In genomic region chr2:158222664-158223063, GRCm38 (mm10) we compare ENCODE assay signal across 14 mouse cellular contexts. TPM values are rescaled to one million over a fixed set of nuclear protein-coding genes. Genes with fewer than 3 reads are reported as not detected.
DNase-seq lines count a peak whose midpoint lies in the region; ATAC-seq and TF ChIP-seq lines count a peak whose summit lies in the region.
"Had no signal": no experiment of that assay in that cellular context is flagged by ENCODE, and none has a peak within 500 bp of the region (broad histone marks: within the 10 kb centered on the region; RNA-seq: fewer than 3 reads in every experiment).

No protein-coding gene starts in this region.

- no peaks in the 10 kb centered on the region for H3K4me1 ChIP-seq in hindbrain, embryonic 14.5 days (replicated peaks; ENCODE audit: control insufficient read depth, insufficient read depth, low read length)
- H3K4me1 ChIP-seq in hindbrain, embryonic 16.5 days (ENCODE audit: control insufficient read depth, insufficient read depth, low read depth, low read length): peaks cover 5% of the 10 kb centered on the region; the same call in 1 of the 2 replicates
- peaks cover 10% of the 10 kb centered on the region for H3K4me1 ChIP-seq in neural tube, embryonic 13.5 days (replicated peaks)
- peaks cover 8% of the 10 kb centered on the region for H3K4me1 ChIP-seq in neural tube, embryonic 15.5 days
- no peaks in the 10 kb centered on the region for H3K4me1 ChIP-seq in intestine, postnatal 0 days (replicated peaks; ENCODE audit: control insufficient read depth, insufficient read depth, low read length)

- no peak for ATAC-seq in hindbrain, embryonic 14.5 days (ENCODE audit: low FRiP score)
- no peak for ATAC-seq in hindbrain, embryonic 16.5 days
- ATAC-seq in neural tube, embryonic 13.5 days (ENCODE audit: low read depth): no peak
- ATAC-seq in neural tube, embryonic 15.5 days (ENCODE audit: low FRiP score): no peak
- no peak for ATAC-seq in intestine, postnatal 0 days
- ATAC-seq: liver, postnatal 0 days had no signal

- H3K9me3 ChIP-seq in hindbrain, embryonic 14.5 days (ENCODE audit: control insufficient read depth, low read length): no peaks in the 10 kb centered on the region
- no peaks in the 10 kb centered on the region for H3K9me3 ChIP-seq in hindbrain, embryonic 16.5 days (ENCODE audit: control insufficient read depth, low read length)
- H3K9me3 ChIP-seq in neural tube, embryonic 13.5 days: no peaks in the 10 kb centered on the region
- no peaks in the 10 kb centered on the region for H3K9me3 ChIP-seq in neural tube, embryonic 15.5 days (replicated peaks)
- no peaks in the 10 kb centered on the region for H3K9me3 ChIP-seq in intestine, postnatal 0 days (ENCODE audit: control insufficient read depth)
- H3K9me3 ChIP-seq: hindbrain, embryonic 15.5 days had no signal

- H3K9ac ChIP-seq in hindbrain, embryonic 14.5 days: no peak overlapping the region
- no peak overlapping the region for H3K9ac ChIP-seq in hindbrain, embryonic 16.5 days (ENCODE audit: low read depth, low read length)
- no peak overlapping the region for H3K9ac ChIP-seq in neural tube, embryonic 13.5 days
- no peak overlapping the region for H3K9ac ChIP-seq in neural tube, embryonic 15.5 days (replicated peaks)
- H3K9ac ChIP-seq in intestine, postnatal 0 days (ENCODE audit: low read depth, low read length): no peak overlapping the region
- H3K9ac ChIP-seq: hindbrain, embryonic 15.5 days; liver, postnatal 0 days had no signal

- TF ChIP-seq CTCF in intestine, postnatal 0 days (IDR thresholded peaks at IDR 0.05; ENCODE audit: low read depth): no peak

- 50% methylated on average over 4 of the region's 4 CpGs for WGBS in hindbrain, embryonic 14.5 days
- WGBS in hindbrain, embryonic 16.5 days: 44% methylated on average over 4 of the region's 4 CpGs
- WGBS in neural tube, embryonic 13.5 days: 61% methylated on average over 4 of the region's 4 CpGs
- 59% methylated on average over 4 of the region's 4 CpGs for WGBS in neural tube, embryonic 15.5 days
- 45% methylated on average over 4 of the region's 4 CpGs for WGBS in intestine, postnatal 0 days

- no peaks in the 10 kb centered on the region for H3K27me3 ChIP-seq in hindbrain, embryonic 14.5 days (ENCODE audit: control insufficient read depth, insufficient read depth, low read length)
- no peaks in the 10 kb centered on the region for H3K27me3 ChIP-seq in hindbrain, embryonic 16.5 days (replicated peaks; ENCODE audit: control insufficient read depth, insufficient read depth, low read length)
- no peaks in the 10 kb centered on the region for H3K27me3 ChIP-seq in neural tube, embryonic 13.5 days
- no peaks in the 10 kb centered on the region for H3K27me3 ChIP-seq in neural tube, embryonic 15.5 days (replicated peaks)
- H3K27me3 ChIP-seq in intestine, postnatal 0 days (replicated peaks; ENCODE audit: control insufficient read depth, insufficient read depth, low read length): no peaks in the 10 kb centered on the region
- H3K27me3 ChIP-seq: hindbrain, embryonic 15.5 days had no signal

- peak; percentile 39 for DNase-seq in hindbrain, embryonic 14.5 days (ENCODE audit: low spot score)
- DNase-seq in heart, adult 9 months (ENCODE audit: low spot score in 2 of 2): peak; percentile 59 to 69
- DNase-seq in testis, postnatal 14 days (ENCODE audit: low spot score): peak; percentile 68
- DNase-seq in ovary, postnatal 36 days (ENCODE audit: low spot score): no peak
- DNase-seq: embryo, embryonic 11 days; layer of hippocampus, postnatal 36 days; liver, postnatal 0 days; right cerebral cortex, adult 18-20 months had no signal

- H3K4me3 ChIP-seq in hindbrain, embryonic 14.5 days (replicated peaks; ENCODE audit: low read length): no peak overlapping the region
- H3K4me3 ChIP-seq in hindbrain, embryonic 16.5 days (ENCODE audit: low read length): no peak overlapping the region
- no peak overlapping the region for H3K4me3 ChIP-seq in neural tube, embryonic 13.5 days
- no peak overlapping the region for H3K4me3 ChIP-seq in neural tube, embryonic 15.5 days (replicated peaks)
- no peak overlapping the region for H3K4me3 ChIP-seq in intestine, postnatal 0 days (ENCODE audit: low read depth, low read length)
- H3K4me3 ChIP-seq: hindbrain, embryonic 15.5 days had no signal

- no peak overlapping the region for H3K4me2 ChIP-seq in hindbrain, embryonic 14.5 days (replicated peaks)
- H3K4me2 ChIP-seq in hindbrain, embryonic 16.5 days (ENCODE audit: low read length): no peak overlapping the region
- no peak overlapping the region for H3K4me2 ChIP-seq in neural tube, embryonic 13.5 days
- no peak overlapping the region for H3K4me2 ChIP-seq in neural tube, embryonic 15.5 days
- H3K4me2 ChIP-seq in intestine, postnatal 0 days (replicated peaks; ENCODE audit: low read depth): no peak overlapping the region
- H3K4me2 ChIP-seq: hindbrain, embryonic 15.5 days had no signal

- no peaks in the 10 kb centered on the region for H3K36me3 ChIP-seq in hindbrain, embryonic 14.5 days (replicated peaks; ENCODE audit: control insufficient read depth, insufficient read depth)
- no peaks in the 10 kb centered on the region for H3K36me3 ChIP-seq in hindbrain, embryonic 16.5 days (ENCODE audit: control insufficient read depth, insufficient read depth, low read length)
- H3K36me3 ChIP-seq in neural tube, embryonic 13.5 days: no peaks in the 10 kb centered on the region
- H3K36me3 ChIP-seq in neural tube, embryonic 15.5 days: no peaks in the 10 kb centered on the region
- H3K36me3 ChIP-seq in intestine, postnatal 0 days (ENCODE audit: control insufficient read depth, insufficient read depth): no peaks in the 10 kb centered on the region
- H3K36me3 ChIP-seq: hindbrain, embryonic 15.5 days had no signal

- no peak overlapping the region for H3K27ac ChIP-seq in hindbrain, embryonic 14.5 days
- H3K27ac ChIP-seq in hindbrain, embryonic 16.5 days (ENCODE audit: low read depth, low read length): no peak overlapping the region; the same call in 1 of the 2 replicates
- H3K27ac ChIP-seq in neural tube, embryonic 13.5 days (replicated peaks): peak overlapping the region; percentile 14; the same call in 1 of the 2 replicates
- H3K27ac ChIP-seq in neural tube, embryonic 15.5 days (replicated peaks): no peak overlapping the region
- no peak overlapping the region for H3K27ac ChIP-seq in intestine, postnatal 0 days (ENCODE audit: low read depth, low read length)
- H3K27ac ChIP-seq: hindbrain, embryonic 15.5 days; stomach, postnatal 0 days had no signal

RNA-seq across cellular contexts. Expression of gene D630003M21Rik, which starts 6.4 kb away (rescaled TPM):
- polyA plus RNA-seq in hindbrain, embryonic 14.5 days (2014; fragmentation: Nextera tagmentation; extraction: Ambion mirVana): 1.6 and 1.7 TPM in 2 replicates
- 1.9 and 2.1 TPM in 2 replicates for polyA plus RNA-seq in hindbrain, embryonic 16.5 days (2015; fragmentation: Nextera tagmentation; extraction: Ambion mirVana)
- polyA plus RNA-seq in neural tube, embryonic 13.5 days (2015; fragmentation: Nextera tagmentation; extraction: Ambion mirVana): 2.6 and 3.0 TPM in 2 replicates
- polyA plus RNA-seq in neural tube, embryonic 15.5 days (2015; fragmentation: Nextera tagmentation; extraction: Ambion mirVana): 2.4 and 2.5 TPM in 2 replicates
- polyA plus RNA-seq in intestine, postnatal 0 days (2015; fragmentation: Nextera tagmentation; extraction: Ambion mirVana): 0.76 and 0.82 TPM in 2 replicates

RNA-seq across cellular contexts. Expression of gene Bpi, which starts 35.2 kb away (rescaled TPM):
- not detected in 2 replicates for polyA plus RNA-seq in hindbrain, embryonic 14.5 days (2014; fragmentation: Nextera tagmentation; extraction: Ambion mirVana)
- not detected in 2 replicates for polyA plus RNA-seq in hindbrain, embryonic 16.5 days (2015; fragmentation: Nextera tagmentation; extraction: Ambion mirVana)
- polyA plus RNA-seq in neural tube, embryonic 13.5 days (2015; fragmentation: Nextera tagmentation; extraction: Ambion mirVana): not detected in 2 replicates
- not detected in 2 replicates for polyA plus RNA-seq in neural tube, embryonic 15.5 days (2015; fragmentation: Nextera tagmentation; extraction: Ambion mirVana)
- not detected in 2 replicates for polyA plus RNA-seq in intestine, postnatal 0 days (2015; fragmentation: Nextera tagmentation; extraction: Ambion mirVana)
- polyA plus RNA-seq: hindbrain, embryonic 15.5 days; liver, postnatal 0 days; stomach, postnatal 0 days had no signal
